Comparison of ENCODE assay signal across 9 mouse cellular contexts in genomic region chr2:166059684-166060423, GRCm38 (mm10).
DNase-seq lines count a peak whose midpoint lies in the region; ATAC-seq lines count a peak whose summit lies in the region.
"Had no signal": no experiment of that assay in that cellular context is flagged by ENCODE, and none has a peak within 500 bp of the region (broad histone marks: within the 10 kb centered on the region; RNA-seq: fewer than 3 reads in every experiment).

No protein-coding gene starts in this region.

- H3K27me3 ChIP-seq in liver, embryonic 12.5 days (replicated peaks) = no peaks in the 10 kb centered on the region
- H3K27me3 ChIP-seq: liver, embryonic 13.5 days had no signal

- peaks cover 70% of the 10 kb centered on the region for H3K36me3 ChIP-seq in liver, embryonic 12.5 days

- H3K4me3 ChIP-seq in liver, embryonic 12.5 days = no peak overlapping the region
- H3K4me3 ChIP-seq: liver, embryonic 13.5 days had no signal

- no peak overlapping the region for H3K9ac ChIP-seq in liver, embryonic 12.5 days
- H3K9ac ChIP-seq: liver, embryonic 13.5 days had no signal

- peak; percentile 50 to 72 for DNase-seq in cerebellum, postnatal 14 days
- DNase-seq in cerebellum, adult 8-10 months = no peak
- DNase-seq in liver = peak; percentile 48
- DNase-seq in adrenal gland, postnatal 36 days = peak; percentile 54 to 77
- DNase-seq in layer of hippocampus, postnatal 36 days = peak; percentile 62 to 66
- DNase-seq in retina, postnatal 1 day = peak; percentile 49
- no peak for DNase-seq in urinary bladder, adult 2 months (ENCODE audit: low spot score)
- DNase-seq: liver, embryonic 13.5 days had no signal

- H3K27ac ChIP-seq in liver, embryonic 12.5 days = no peak overlapping the region
- H3K27ac ChIP-seq: liver, embryonic 13.5 days had no signal

- no peak for ATAC-seq in liver, embryonic 12.5 days

- WGBS in liver, embryonic 12.5 days (ENCODE audit: insufficient replicate concordance) = 63% methylated on average over 7 of the region's 7 CpGs

- H3K9me3 ChIP-seq in liver, embryonic 12.5 days (replicated peaks) = no peaks in the 10 kb centered on the region
- H3K9me3 ChIP-seq: liver, embryonic 13.5 days had no signal

- no peak overlapping the region for H3K4me2 ChIP-seq in liver, embryonic 12.5 days
- H3K4me2 ChIP-seq: liver, embryonic 13.5 days had no signal

- no peaks in the 10 kb centered on the region for H3K4me1 ChIP-seq in liver, embryonic 12.5 days
- H3K4me1 ChIP-seq: liver, embryonic 13.5 days had no signal

Comparison
In these comparisons a context has a peak if more than half of its experiments do, and no peak if none do; other contexts are left out.
1. DNase-seq: peak in cerebellum, postnatal 14 days (2 of 2), liver (single experiment), adrenal gland, postnatal 36 days (2 of 2), layer of hippocampus, postnatal 36 days (2 of 2) and retina, postnatal 1 day (single experiment); none in cerebellum, adult 8-10 months (single experiment) and urinary bladder, adult 2 months (single experiment).